Mouse (Mus musculus) heart, embryonic 13.5 days (tissue): Measurements from ENCODE around the gene Zfp341. TPM values are rescaled to one million over a fixed set of nuclear protein-coding genes. Genes with fewer than 3 reads are reported as not detected.

Experiments
- polyA plus RNA-seq: library from polyadenylated mRNA; unstranded; fragments of >200 nt; fragmentation: Nextera tagmentation; extraction: Ambion mirVana; gene quantifications from 2 replicates; pipeline ENCODE4 v1.2.1, GENCODE M21; 2015

Gene Zfp341
- polyA plus RNA-seq, 1 experiment from 2014 or later, result 0.68 TPM

Other genes starting within 250 kb of the Zfp341 start
- gene Cdk5rap1, start 240.3 kb upstream of the Zfp341 start, polyA plus RNA-seq, result 13.2 and 15.7 TPM in 2 replicates
- 38.0 and 41.5 TPM in 2 replicates for gene Snta1, start 205.2 kb upstream of the Zfp341 start, polyA plus RNA-seq
- gene Cbfa2t2, start 176.8 kb upstream of the Zfp341 start, polyA plus RNA-seq, result 28.3 and 29.2 TPM in 2 replicates
- gene 1700003F12Rik, start 66.2 kb upstream of the Zfp341 start, polyA plus RNA-seq, result 0.29 TPM in 1 of 2 replicates, not detected in the other
- gene Actl10, start 61.5 kb upstream of the Zfp341 start, polyA plus RNA-seq, result 0.09 TPM in 2 replicates
- 1.0 and 1.4 TPM in 2 replicates for gene Necab3, start 54.4 kb upstream of the Zfp341 start, polyA plus RNA-seq
- 15.5 and 17.8 TPM in 2 replicates for gene E2f1, start 43.4 kb upstream of the Zfp341 start, polyA plus RNA-seq
- 24.4 and 25.2 TPM in 2 replicates for gene Pxmp4, start 9.6 kb upstream of the Zfp341 start, polyA plus RNA-seq
- gene 4930519P11Rik, start 140 bp downstream of the Zfp341 start, polyA plus RNA-seq, result not detected in 2 replicates
- gene Chmp4b, start 38.4 kb downstream of the Zfp341 start, polyA plus RNA-seq, result 22.3 and 22.8 TPM in 2 replicates
- gene Gm14214, start 156.7 kb downstream of the Zfp341 start, polyA plus RNA-seq, result not detected in 2 replicates
- 27.8 and 32.4 TPM in 2 replicates for gene Raly, start 177.8 kb downstream of the Zfp341 start, polyA plus RNA-seq
- gene a, start 178.1 kb downstream of the Zfp341 start, polyA plus RNA-seq, result 0.32 TPM in 1 of 2 replicates, not detected in the other